ENCODE assay signal across 8 mouse cellular contexts in the genomic region with DNA sequence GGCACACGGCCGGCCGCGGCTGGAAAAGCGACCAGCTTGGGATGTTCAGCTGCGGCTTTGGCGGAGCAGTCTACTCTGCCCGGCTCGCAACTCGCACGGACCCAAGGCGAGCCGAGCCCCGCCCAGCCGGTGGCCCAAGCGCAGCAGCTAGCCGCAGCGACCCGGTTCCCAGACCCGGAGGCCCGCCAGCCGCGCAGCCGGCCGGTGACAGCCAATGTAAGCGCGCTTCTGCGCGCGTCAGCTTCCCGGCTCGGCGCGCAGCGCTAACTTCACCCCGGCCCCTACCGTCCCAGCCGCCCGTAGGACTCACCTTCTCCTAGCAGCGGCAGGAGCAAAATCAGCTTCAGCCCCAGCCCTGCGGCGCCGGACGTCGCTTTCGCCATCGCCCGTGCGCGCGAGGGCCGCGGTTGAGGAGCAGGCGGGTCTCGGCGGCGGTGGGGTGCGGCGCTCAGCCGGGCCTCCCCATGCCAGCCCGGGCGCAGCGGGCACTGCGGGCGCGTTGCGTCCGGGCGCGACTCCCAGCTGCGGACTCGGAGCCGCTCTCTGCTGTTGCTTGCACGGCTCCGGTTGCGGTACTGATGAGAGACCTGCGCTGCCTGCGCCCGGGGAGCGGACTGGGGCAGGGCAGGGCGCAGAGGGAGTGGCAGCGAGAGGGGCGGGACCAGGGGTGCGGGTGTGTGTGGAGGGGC. TPM values are rescaled to one million over a fixed set of nuclear protein-coding genes. Genes with fewer than 3 reads are reported as not detected.
DNase-seq lines count a peak whose midpoint lies in the region; ATAC-seq and TF ChIP-seq lines count a peak whose summit lies in the region.

No protein-coding gene starts in this region.

- H3K9ac ChIP-seq in ES-Bruce4 (ENCODE audit: low read depth, poor library complexity, severe bottlenecking): peak overlapping the region; percentile 59
- peak overlapping the region; percentile 35 for H3K9ac ChIP-seq in kidney, postnatal 0 days (ENCODE audit: low read depth, low read length)

- under 1% methylated on average over 84 of the region's 84 CpGs for WGBS in kidney, postnatal 0 days

- H3K4me2 ChIP-seq in kidney, postnatal 0 days (ENCODE audit: low read length): peak overlapping the region; percentile 100

- H3K4me1 ChIP-seq in ES-Bruce4 (ENCODE audit: control insufficient read depth, insufficient read depth, low read length): no peaks in the 10 kb centered on the region
- 0 out of 2 replicates have a peak, but pooled peaks cover 13% of the 10 kb centered on the region for H3K4me1 ChIP-seq in kidney, postnatal 0 days (replicated peaks; ENCODE audit: insufficient read depth, low read length)

- no peaks in the 10 kb centered on the region for H3K36me3 ChIP-seq in ES-Bruce4 (ENCODE audit: control insufficient read depth, insufficient read depth, low read length, poor library complexity, severe bottlenecking)
- no peaks in the 10 kb centered on the region for H3K36me3 ChIP-seq in kidney, postnatal 0 days (ENCODE audit: insufficient read depth, low read length)

- TF ChIP-seq EP300 in ES-Bruce4 (IDR thresholded peaks at IDR 0.05; ENCODE audit: insufficient read depth, low read depth, low read length): no peak

- H3K27me3 ChIP-seq in ES-Bruce4 (ENCODE audit: control insufficient read depth, insufficient read depth, low read length, poor library complexity, severe bottlenecking): peaks cover 14% of the 10 kb centered on the region; the same call in 1 of the 2 replicates
- peaks cover 24% of the 10 kb centered on the region for H3K27me3 ChIP-seq in kidney, postnatal 0 days (ENCODE audit: insufficient read depth, low read length)

- peak; percentile 51 for ATAC-seq in kidney, postnatal 0 days (replicated peaks; ENCODE audit: low FRiP score, low read depth)

- no peak for TF ChIP-seq CTCF in ES-Bruce4 (IDR thresholded peaks at IDR 0.05; ENCODE audit: low read depth, low read length)
- no peak for TF ChIP-seq CTCF in kidney, postnatal 0 days (IDR thresholded peaks at IDR 0.05; ENCODE audit: low read depth)

- peak overlapping the region; percentile 81 for H3K4me3 ChIP-seq in ES-Bruce4 (ENCODE audit: low read depth, low read length)
- H3K4me3 ChIP-seq in kidney, postnatal 0 days (replicated peaks; ENCODE audit: low read depth, low read length): peak overlapping the region; percentile 59

- no peaks in the 10 kb centered on the region for H3K9me3 ChIP-seq in ES-Bruce4 (replicated peaks; ENCODE audit: control insufficient read depth, insufficient read depth, low read length, poor library complexity, severe bottlenecking)
- no peaks in the 10 kb centered on the region for H3K9me3 ChIP-seq in kidney, postnatal 0 days (replicated peaks; ENCODE audit: low read length)

- DNase-seq in ZHBTc4 (ENCODE audit: low read depth, low spot score) (peak; percentile 78), adipocyte (ENCODE audit: low spot score) (no peak)
- peak; percentile 66 for DNase-seq in embryo, embryonic 9.5 days (ENCODE audit: extremely low spot score)
- peak; percentile 27 to 29 for DNase-seq in heart, adult 9 months (ENCODE audit: low spot score in 2 of 2)
- DNase-seq in kidney, postnatal 0 days (ENCODE audit: low spot score): peak; percentile 33
- peak; percentile 41 for DNase-seq in lung, postnatal 10 days
- peak; percentile 17 to 22 for DNase-seq in right cerebral cortex, adult 2 months (ENCODE audit: low spot score in 2 of 2)

- no peak overlapping the region for H3K27ac ChIP-seq in ES-Bruce4 (ENCODE audit: insufficient read depth, low read length)
- H3K27ac ChIP-seq in kidney, postnatal 0 days: no peak overlapping the region

- no peak for TF ChIP-seq POLR2A in ES-Bruce4 (IDR thresholded peaks at IDR 0.05; ENCODE audit: insufficient read depth, low read length)

RNA-seq across cellular contexts. Expression of gene Ret, which starts 0.6 kb away (rescaled TPM):
- 0.81 and 0.97 TPM in 2 replicates for polyA plus RNA-seq in ES-Bruce4 (2011; ENCODE audit: insufficient read depth, insufficient read length, low read depth, missing spikeins)
- polyA plus RNA-seq in kidney, postnatal 0 days (2015; fragmentation: Nextera tagmentation; extraction: Ambion mirVana): 10.1 and 11.1 TPM in 2 replicates

RNA-seq across cellular contexts. Expression of gene Csgalnact2, which starts 58.0 kb away (rescaled TPM):
- 6.0 and 7.1 TPM in 2 replicates for polyA plus RNA-seq in ES-Bruce4 (2011; ENCODE audit: insufficient read depth, insufficient read length, low read depth, missing spikeins)
- polyA plus RNA-seq in kidney, postnatal 0 days (2015; fragmentation: Nextera tagmentation; extraction: Ambion mirVana): 19.7 and 20.1 TPM in 2 replicates
